Mouse (Mus musculus): Measurements from ENCODE around the gene Cacna1a. TPM values are rescaled to one million over a fixed set of nuclear protein-coding genes. Genes with fewer than 3 reads are reported as not detected.

Gene Cacna1a
- polyA plus RNA-seq, 1 experiment from 2014 or later, result 5.3 TPM

GRCm38 (mm10) chr8:84629586-84629985 is 241.3 kb downstream of the Cacna1a start:
- no peak overlapping the region for H3K4me3 ChIP-seq (ENCODE audit: low read depth, low read length)
- no peak overlapping the region for H3K4me2 ChIP-seq (ENCODE audit: low read depth, severe bottlenecking)
- no peaks in the 10 kb centered on the region for H3K9me3 ChIP-seq (ENCODE audit: control insufficient read depth, low read length)
- H3K36me3 ChIP-seq (ENCODE audit: control insufficient read depth, insufficient read depth, low read length), result no peaks in the 10 kb centered on the region
- no peak for ATAC-seq (ENCODE audit: insufficient number of reproducible peaks, low FRiP score, low TSS enrichment, low read depth)
- H3K9ac ChIP-seq (ENCODE audit: low read length), result no peak overlapping the region
- 54% methylated on average over 11 of the region's 11 CpGs for WGBS
- no peak overlapping the region for H3K27ac ChIP-seq (replicated peaks; ENCODE audit: low read depth, low read length)
- no peak for DNase-seq (ENCODE audit: low spot score)
- H3K4me1 ChIP-seq (ENCODE audit: control insufficient read depth, insufficient read depth, low read length), result peaks cover under 1% of the 10 kb centered on the region
- no peaks in the 10 kb centered on the region for H3K27me3 ChIP-seq (ENCODE audit: control insufficient read depth, insufficient read depth, low read length)

- H3K36me3 ChIP-seq (ENCODE audit: control insufficient read depth, insufficient read depth, low read length), result no peaks in the 10 kb centered on the region
- H3K27me3 ChIP-seq (ENCODE audit: control insufficient read depth, insufficient read depth, low read length), result no peaks in the 10 kb centered on the region
- 76% methylated on average over 4 of the region's 4 CpGs for WGBS
- peaks cover 6% of the 10 kb centered on the region for H3K4me1 ChIP-seq (ENCODE audit: control insufficient read depth, insufficient read depth, low read length)
- H3K4me3 ChIP-seq (ENCODE audit: low read depth, low read length), result no peak overlapping the region
- no peak for DNase-seq (ENCODE audit: low spot score)
- no peak overlapping the region for H3K27ac ChIP-seq (replicated peaks; ENCODE audit: low read depth, low read length)
- H3K4me2 ChIP-seq (ENCODE audit: low read depth, severe bottlenecking), result no peak overlapping the region
- no peak for ATAC-seq (ENCODE audit: insufficient number of reproducible peaks, low FRiP score, low TSS enrichment, low read depth)
- H3K9ac ChIP-seq (ENCODE audit: low read length), result no peak overlapping the region
- no peaks in the 10 kb centered on the region for H3K9me3 ChIP-seq (ENCODE audit: control insufficient read depth, low read length)
Measured at GRCm38 (mm10) chr8:84630145-84630544, 241.9 kb downstream of the Cacna1a start.

- Histone ChIP-seq H3K4me1 (ENCODE audit: control insufficient read depth, insufficient read depth, low read length) (peaks cover 15% of the 10 kb centered on the region), H3K4me2 (ENCODE audit: low read depth, severe bottlenecking) (no peak overlapping the region), H3K4me3 (ENCODE audit: low read depth, low read length) (no peak overlapping the region), H3K27ac (replicated peaks; ENCODE audit: low read depth, low read length) (no peak overlapping the region), H3K36me3 (ENCODE audit: control insufficient read depth, insufficient read depth, low read length) (no peaks in the 10 kb centered on the region), H3K27me3 (ENCODE audit: control insufficient read depth, insufficient read depth, low read length) (no peaks in the 10 kb centered on the region), H3K9ac (ENCODE audit: low read length) (no peak overlapping the region), H3K9me3 (ENCODE audit: control insufficient read depth, low read length) (no peaks in the 10 kb centered on the region)
- DNase-seq (ENCODE audit: low spot score) (no peak), ATAC-seq (ENCODE audit: insufficient number of reproducible peaks, low FRiP score, low TSS enrichment, low read depth) (no peak)
- 96% methylated on average over 4 of the region's 4 CpGs for WGBS
Measured at GRCm38 (mm10) chr8:84631813-84632212, 243.6 kb downstream of the Cacna1a start.

GRCm38 (mm10) chr8:84633841-84634584 is 245.8 kb downstream of the Cacna1a start:
- Histone ChIP-seq H3K27ac (replicated peaks; ENCODE audit: low read depth, low read length) (no peak overlapping the region), H3K36me3 (ENCODE audit: control insufficient read depth, insufficient read depth, low read length) (no peaks in the 10 kb centered on the region), H3K4me2 (ENCODE audit: low read depth, severe bottlenecking) (no peak overlapping the region), H3K9me3 (ENCODE audit: control insufficient read depth, low read length) (no peaks in the 10 kb centered on the region), H3K27me3 (ENCODE audit: control insufficient read depth, insufficient read depth, low read length) (no peaks in the 10 kb centered on the region), H3K4me3 (ENCODE audit: low read depth, low read length) (no peak overlapping the region), H3K9ac (ENCODE audit: low read length) (no peak overlapping the region), H3K4me1 (ENCODE audit: control insufficient read depth, insufficient read depth, low read length) (peaks cover 26% of the 10 kb centered on the region)
- 38% methylated on average over 10 of the region's 10 CpGs for WGBS
- no peak for ATAC-seq (ENCODE audit: insufficient number of reproducible peaks, low FRiP score, low TSS enrichment, low read depth)
- no peak for DNase-seq (ENCODE audit: low spot score)

GRCm38 (mm10) chr8:84634849-84635304 is 246.6 kb downstream of the Cacna1a start:
- Histone ChIP-seq H3K27me3 (ENCODE audit: control insufficient read depth, insufficient read depth, low read length) (no peaks in the 10 kb centered on the region), H3K4me1 (ENCODE audit: control insufficient read depth, insufficient read depth, low read length) (peaks cover 26% of the 10 kb centered on the region), H3K4me3 (ENCODE audit: low read depth, low read length) (no peak overlapping the region), H3K27ac (replicated peaks; ENCODE audit: low read depth, low read length) (no peak overlapping the region; the same call in 1 of the 2 replicates), H3K4me2 (ENCODE audit: low read depth, severe bottlenecking) (no peak overlapping the region), H3K9me3 (ENCODE audit: control insufficient read depth, low read length) (no peaks in the 10 kb centered on the region), H3K9ac (ENCODE audit: low read length) (no peak overlapping the region), H3K36me3 (ENCODE audit: control insufficient read depth, insufficient read depth, low read length) (no peaks in the 10 kb centered on the region)
- no peak for DNase-seq (ENCODE audit: low spot score)
- no peak for ATAC-seq (ENCODE audit: insufficient number of reproducible peaks, low FRiP score, low TSS enrichment, low read depth)
- WGBS, result 50% methylated on average over 9 of the region's 9 CpGs

- no peak for ATAC-seq (ENCODE audit: insufficient number of reproducible peaks, low FRiP score, low TSS enrichment, low read depth)
- Histone ChIP-seq H3K36me3 (ENCODE audit: control insufficient read depth, insufficient read depth, low read length) (no peaks in the 10 kb centered on the region), H3K9me3 (ENCODE audit: control insufficient read depth, low read length) (no peaks in the 10 kb centered on the region), H3K27me3 (ENCODE audit: control insufficient read depth, insufficient read depth, low read length) (no peaks in the 10 kb centered on the region), H3K4me2 (ENCODE audit: low read depth, severe bottlenecking) (no peak overlapping the region), H3K9ac (ENCODE audit: low read length) (peak overlapping the region; percentile 17; the same call in 1 of the 2 replicates), H3K27ac (replicated peaks; ENCODE audit: low read depth, low read length) (no peak overlapping the region; the same call in 1 of the 2 replicates), H3K4me3 (ENCODE audit: low read depth, low read length) (no peak overlapping the region), H3K4me1 (ENCODE audit: control insufficient read depth, insufficient read depth, low read length) (peaks cover 26% of the 10 kb centered on the region)
- WGBS, result 70% methylated on average over 14 of the region's 14 CpGs
- no peak for DNase-seq (ENCODE audit: low spot score)
Measured at GRCm38 (mm10) chr8:84635397-84636050, 247.3 kb downstream of the Cacna1a start.

GRCm38 (mm10) chr8:84636051-84636691 is 247.9 kb downstream of the Cacna1a start:
- Histone ChIP-seq H3K4me3 (ENCODE audit: low read depth, low read length) (no peak overlapping the region), H3K4me2 (ENCODE audit: low read depth, severe bottlenecking) (no peak overlapping the region), H3K27ac (replicated peaks; ENCODE audit: low read depth, low read length) (no peak overlapping the region), H3K36me3 (ENCODE audit: control insufficient read depth, insufficient read depth, low read length) (no peaks in the 10 kb centered on the region), H3K9me3 (ENCODE audit: control insufficient read depth, low read length) (no peaks in the 10 kb centered on the region), H3K4me1 (ENCODE audit: control insufficient read depth, insufficient read depth, low read length) (peaks cover 26% of the 10 kb centered on the region), H3K9ac (ENCODE audit: low read length) (no peak overlapping the region), H3K27me3 (ENCODE audit: control insufficient read depth, insufficient read depth, low read length) (no peaks in the 10 kb centered on the region)
- ATAC-seq (ENCODE audit: insufficient number of reproducible peaks, low FRiP score, low TSS enrichment, low read depth), result no peak
- 85% methylated on average over 17 of the region's 17 CpGs for WGBS
- no peak for DNase-seq (ENCODE audit: low spot score)

- H3K4me1 ChIP-seq (ENCODE audit: control insufficient read depth, insufficient read depth, low read length), result peaks cover 29% of the 10 kb centered on the region
- DNase-seq (ENCODE audit: low spot score) (peak; percentile 65), ATAC-seq (ENCODE audit: insufficient number of reproducible peaks, low FRiP score, low TSS enrichment, low read depth) (no peak)
- peak overlapping the region; percentile 60 for H3K9ac ChIP-seq (ENCODE audit: low read length)
- H3K27ac ChIP-seq (replicated peaks; ENCODE audit: low read depth, low read length), result peak overlapping the region; percentile 96
- no peaks in the 10 kb centered on the region for H3K27me3 ChIP-seq (ENCODE audit: control insufficient read depth, insufficient read depth, low read length)
- H3K4me2 ChIP-seq (ENCODE audit: low read depth, severe bottlenecking), result peak overlapping the region; percentile 52
- no peaks in the 10 kb centered on the region for H3K9me3 ChIP-seq (ENCODE audit: control insufficient read depth, low read length)
- peak overlapping the region; percentile 53 for H3K4me3 ChIP-seq (ENCODE audit: low read depth, low read length)
- 19% methylated on average over 8 of the region's 8 CpGs for WGBS
- no peaks in the 10 kb centered on the region for H3K36me3 ChIP-seq (ENCODE audit: control insufficient read depth, insufficient read depth, low read length)
Measured at GRCm38 (mm10) chr8:84637946-84638554, 249.8 kb downstream of the Cacna1a start.

All from limb, embryonic 11.5 days (tissue).